Mouse (Mus musculus) T-helper 1 cell (primary cell): Measurements from ENCODE around the gene Ppp1r18.

ENCODE experiments used
- in situ Hi-C: fragments of 300-600 bp; cut with MboI, MseI; formaldehyde crosslinking; loops from one replicate; pipeline ENCODE4 v1.15.1; 2025; ENCODE audit warnings: high pct_unique_total_duplicates

Gene Ppp1r18

GRCm38 (mm10) chr17:35868961-35869345 lies 3.6 kb downstream of the Ppp1r18 start:
- in situ Hi-C loops: loop anchor here (5.0 to 25.0 kb wide), 2 partner anchors 42 to 1682 kb away; partner anchors contain the start of genes Psmb8, Psmb9 and Tap1

- in situ Hi-C loops: loop anchor here (5.0 to 25.0 kb wide), 2 partner anchors 42 to 1682 kb away; partner anchors contain the start of genes Psmb8, Psmb9 and Tap1
These were observed 4.1 kb downstream of the Ppp1r18 start for GRCm38 (mm10) chr17:35869346-35870067.

- in situ Hi-C loops: loop anchor here (25.0 kb wide), 1 partner anchor 1683 kb away; the partner anchor contains the start of genes Psmb8, Psmb9 and Tap1
These were observed 4.9 kb downstream of the Ppp1r18 start for GRCm38 (mm10) chr17:35870151-35870883.

DNA sequence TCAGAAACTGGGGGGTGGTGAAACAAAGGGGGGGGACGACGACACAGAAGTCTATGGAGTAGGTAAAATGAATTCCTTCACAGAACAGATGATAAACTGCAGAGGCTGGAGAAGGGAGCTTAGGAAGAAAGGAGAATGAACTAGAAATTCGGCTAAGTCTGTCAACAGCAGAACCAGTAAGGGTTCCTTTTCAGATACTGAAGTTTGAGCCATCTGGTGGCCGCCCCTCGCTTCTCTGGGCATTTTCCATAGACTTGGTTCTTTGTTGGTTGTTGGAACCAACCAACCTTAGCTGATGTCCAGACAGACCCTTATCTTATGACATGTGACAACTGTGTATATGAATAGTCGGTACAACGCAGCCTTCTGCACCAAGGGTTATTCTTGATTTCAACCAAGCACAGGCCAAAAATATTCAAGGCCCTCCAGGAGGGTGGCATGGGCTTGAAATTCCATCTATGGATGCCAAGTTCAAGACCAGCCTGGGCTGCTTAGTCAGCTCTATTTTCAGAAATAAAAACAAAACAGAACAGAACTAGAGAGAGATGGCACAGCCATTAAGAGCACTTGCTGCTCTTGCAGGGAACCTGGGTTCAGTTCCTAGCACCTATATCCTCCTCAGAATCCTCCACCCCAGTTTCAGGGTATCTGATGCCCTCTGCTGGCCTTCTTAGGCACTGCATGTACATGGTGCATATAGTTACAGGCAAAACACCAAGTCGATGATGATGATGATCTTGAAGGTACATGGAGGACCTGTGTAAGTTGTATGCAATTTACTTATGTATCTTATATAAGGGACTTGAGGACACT lies 5.7 kb downstream of the Ppp1r18 start:
- in situ Hi-C loops: loop anchor here (25.0 kb wide), 1 partner anchor 1684 kb away; the partner anchor contains the start of genes Psmb8, Psmb9 and Tap1

DNA sequence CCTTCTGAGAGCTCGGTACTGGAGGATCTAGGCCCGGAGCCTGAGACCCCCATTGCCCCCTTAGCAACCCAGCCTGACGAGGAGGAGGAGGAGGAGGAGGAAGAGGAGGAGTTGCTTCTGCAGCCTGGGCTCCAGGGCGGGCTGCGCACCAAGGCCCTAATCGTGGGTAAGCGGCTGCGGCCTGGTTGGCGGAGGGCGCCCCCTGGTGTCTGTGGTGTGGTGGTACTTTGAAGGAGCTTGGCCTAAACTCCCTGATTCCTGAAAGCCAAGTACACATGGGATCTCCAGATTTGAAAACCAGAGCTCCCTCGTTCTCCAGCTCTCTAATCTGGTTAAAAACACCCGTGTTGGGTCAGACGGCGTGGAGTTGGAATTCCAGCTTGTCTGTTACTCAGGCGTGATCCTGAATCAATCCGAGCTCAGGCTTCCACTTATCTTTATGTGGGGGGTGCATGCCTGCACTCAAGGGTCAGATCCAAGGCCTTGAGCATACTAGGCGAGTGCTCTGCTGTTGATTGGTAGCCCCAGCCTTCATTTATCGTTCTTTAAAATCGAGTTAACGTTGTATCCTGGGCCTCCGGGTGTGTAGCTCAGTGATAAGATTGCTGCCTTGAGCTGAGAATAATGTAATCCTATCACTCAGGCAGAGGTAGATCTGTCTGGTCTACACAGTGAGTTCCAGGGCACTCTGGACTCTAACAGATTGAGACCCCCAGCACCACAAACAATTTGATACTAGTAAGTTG lies 8.6 kb downstream of the Ppp1r18 start:
- in situ Hi-C loops: loop anchor here (25.0 kb wide), 1 partner anchor 1687 kb away; the partner anchor contains the start of genes Psmb8, Psmb9 and Tap1

- in situ Hi-C loops: loop anchor here (25.0 kb wide), 1 partner anchor 1687 kb away; the partner anchor contains the start of genes Psmb8, Psmb9 and Tap1
These were observed 9.3 kb downstream of the Ppp1r18 start for GRCm38 (mm10) chr17:35874721-35875120.

DNA sequence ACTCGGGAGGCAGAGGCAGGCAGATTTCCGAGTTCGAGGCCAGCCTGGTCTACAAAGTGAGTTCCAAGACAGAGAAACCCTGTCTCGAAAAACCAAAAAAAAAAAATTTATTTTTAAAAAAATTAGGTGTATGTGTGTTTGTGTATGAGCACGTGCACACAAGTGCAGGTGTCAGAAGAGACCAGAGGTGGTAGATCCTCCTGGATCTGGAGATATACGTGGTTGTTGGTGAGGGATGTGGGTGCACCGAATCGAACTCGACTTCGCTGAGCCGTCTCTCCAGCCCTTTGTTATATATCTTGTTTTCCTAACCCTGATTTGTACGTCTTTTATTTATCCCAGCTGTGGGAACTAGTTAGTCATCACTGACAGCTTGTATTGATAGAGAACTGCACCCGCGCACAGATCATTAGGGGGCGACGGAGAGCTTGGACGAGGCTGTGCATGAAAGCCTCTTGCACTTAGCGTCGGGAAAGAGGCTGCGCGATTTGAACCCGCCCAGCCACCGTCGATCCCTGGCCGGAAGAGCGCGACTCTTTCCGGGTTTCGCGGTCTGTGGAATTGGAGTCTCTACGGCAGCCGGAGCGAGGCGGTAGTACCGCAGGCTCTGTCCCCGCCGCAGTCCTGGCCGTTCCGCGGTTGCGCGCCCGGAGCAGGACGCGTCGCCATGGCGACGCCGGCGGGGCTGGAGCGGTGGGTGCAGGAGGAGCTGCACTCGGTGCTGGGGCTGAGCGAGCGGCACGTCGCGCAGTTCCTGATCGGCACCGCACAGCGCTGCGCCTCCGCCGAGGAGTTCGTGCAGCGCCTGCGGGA lies 14.1 kb downstream of the Ppp1r18 start, which contains the start of gene Dhx16:
TSS of gene Dhx16 (plus strand) at position 575 of the 813 bp plus-strand sequence.
- in situ Hi-C loops: no loop called here

DNA sequence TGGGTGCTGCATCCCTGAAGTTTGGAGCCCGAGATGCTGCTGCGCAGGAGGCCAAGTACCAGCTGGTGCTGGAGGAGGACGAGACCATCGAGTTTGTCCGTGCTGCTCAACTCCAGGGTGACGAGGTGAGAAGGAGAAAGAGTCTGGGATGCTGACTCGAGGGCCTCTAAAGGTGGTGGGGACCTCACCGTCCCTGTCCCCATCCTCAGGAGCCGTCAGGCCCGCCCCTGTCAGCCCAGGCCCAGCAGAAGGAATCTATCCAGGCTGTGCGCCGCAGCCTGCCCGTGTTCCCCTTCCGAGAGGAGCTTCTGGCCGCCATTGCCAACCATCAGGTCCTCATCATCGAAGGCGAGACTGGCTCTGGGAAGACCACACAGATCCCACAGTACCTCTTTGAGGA lies 17.5 kb downstream of the Ppp1r18 start:
- in situ Hi-C loops: no loop called here

- in situ Hi-C loops: no loop called here
These were observed 18.4 kb downstream of the Ppp1r18 start for GRCm38 (mm10) chr17:35883777-35884176.

- in situ Hi-C loops: no loop called here
These were observed 22.3 kb downstream of the Ppp1r18 start for GRCm38 (mm10) chr17:35887725-35888124.

DNA sequence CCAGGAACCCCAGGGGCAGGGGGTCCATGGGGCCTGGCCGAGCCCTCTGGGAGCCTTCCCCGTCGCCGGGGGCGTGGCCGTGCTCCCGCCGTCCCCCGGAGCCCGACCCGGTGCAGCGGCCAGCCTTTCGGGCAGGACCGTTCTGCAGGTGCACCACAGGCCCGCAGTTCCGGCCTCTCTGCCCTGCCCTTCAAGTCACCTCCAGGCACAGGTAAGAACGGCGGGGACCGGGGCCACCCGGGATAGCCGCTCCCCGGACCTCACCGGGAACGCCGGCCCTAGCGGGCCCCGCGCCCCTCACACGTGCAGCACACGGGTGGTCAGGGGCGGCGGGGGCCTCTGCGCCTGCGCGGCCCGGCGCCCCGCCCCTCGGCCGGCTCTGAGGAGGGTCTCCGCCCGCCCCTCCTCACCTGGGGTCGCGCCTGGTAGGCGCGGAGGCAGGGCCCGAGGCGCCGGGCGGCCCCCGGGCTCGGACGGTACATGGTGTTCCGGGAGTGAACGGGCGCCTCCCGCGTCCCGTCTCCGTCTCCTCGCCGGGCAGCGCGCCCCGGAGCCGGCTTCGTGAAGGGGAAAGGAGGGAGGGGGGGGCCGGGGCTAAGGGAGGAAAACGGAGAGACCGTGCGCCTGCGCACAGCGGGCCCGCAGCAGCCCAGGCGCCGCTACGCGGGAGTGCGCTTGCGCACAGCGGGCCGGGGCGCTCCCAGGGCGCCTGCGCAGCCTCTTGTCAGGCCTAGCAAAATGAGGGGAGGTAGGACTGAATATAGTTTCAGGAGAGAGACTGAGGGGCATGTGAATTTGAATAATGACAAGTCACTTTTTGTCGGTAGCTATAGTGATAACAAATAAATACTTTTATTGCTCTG lies 31.6 kb downstream of the Ppp1r18 start, which contains the start of gene 2310061I04Rik:
TSS of gene 2310061I04Rik (minus strand) at position 651 of the 863 bp plus-strand sequence.
- in situ Hi-C loops: no loop called here

GRCm38 (mm10) chr17:35897644-35898573 lies 32.5 kb downstream of the Ppp1r18 start:
- in situ Hi-C loops: no loop called here

GRCm38 (mm10) chr17:35900636-35901035 lies 35.2 kb downstream of the Ppp1r18 start:
- in situ Hi-C loops: no loop called here

DNA sequence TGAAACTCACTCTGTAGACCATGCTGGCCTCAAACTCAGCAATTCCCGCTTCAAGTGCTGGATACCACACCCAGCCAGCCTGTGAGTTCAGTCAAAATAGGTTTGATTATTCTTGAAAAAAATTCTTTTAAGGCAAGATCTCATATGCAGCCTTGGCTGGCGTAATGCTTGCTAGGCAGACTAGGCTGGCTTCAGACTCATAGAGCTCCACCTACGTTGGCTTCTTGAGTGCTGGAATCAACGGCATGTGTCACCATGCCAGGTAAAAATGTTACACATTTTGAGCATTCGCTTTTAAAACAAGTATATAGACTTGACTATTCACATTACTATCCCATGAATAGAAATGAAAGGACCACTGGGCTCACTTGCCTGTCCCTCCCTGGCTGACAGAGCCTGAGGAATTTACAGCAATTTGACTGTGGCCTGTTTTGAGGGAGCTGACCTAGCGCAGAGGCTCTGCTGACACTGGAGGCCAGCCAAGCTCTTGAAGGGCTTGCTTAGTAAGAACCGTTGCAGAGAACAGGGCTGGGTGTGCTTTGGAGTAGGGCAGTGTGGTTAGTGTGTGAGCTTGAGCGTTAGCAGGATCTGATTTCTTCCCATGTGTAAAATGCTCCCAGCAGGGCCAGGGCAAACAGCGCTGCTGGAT lies 38.1 kb downstream of the Ppp1r18 start:
- in situ Hi-C loops: no loop called here

- in situ Hi-C loops: no loop called here
These were observed 38.6 kb downstream of the Ppp1r18 start for GRCm38 (mm10) chr17:35903992-35904355.

DNA sequence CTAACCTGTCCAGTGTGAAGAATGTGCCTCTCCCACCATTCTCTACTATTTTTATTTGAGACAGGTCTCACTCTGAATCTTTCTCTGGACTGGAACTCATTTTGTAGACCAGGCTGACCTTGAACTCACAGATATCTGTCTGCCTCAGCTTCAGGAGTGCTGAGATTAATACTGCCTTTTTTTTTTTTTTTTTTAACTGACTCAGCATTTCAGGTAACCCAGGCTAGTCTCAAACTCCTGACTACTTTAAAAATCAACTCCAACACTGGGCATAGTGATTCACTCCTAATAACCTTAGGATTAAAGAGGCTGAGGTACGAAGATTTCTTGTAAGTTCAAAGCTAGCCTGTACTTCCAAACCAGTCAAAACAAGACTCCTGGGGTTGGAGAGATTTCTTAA lies 40.2 kb downstream of the Ppp1r18 start:
- in situ Hi-C loops: loop anchor here (5.0 kb wide), 1 partner anchor 78 kb away; no protein-coding TSS in a partner anchor

DNA sequence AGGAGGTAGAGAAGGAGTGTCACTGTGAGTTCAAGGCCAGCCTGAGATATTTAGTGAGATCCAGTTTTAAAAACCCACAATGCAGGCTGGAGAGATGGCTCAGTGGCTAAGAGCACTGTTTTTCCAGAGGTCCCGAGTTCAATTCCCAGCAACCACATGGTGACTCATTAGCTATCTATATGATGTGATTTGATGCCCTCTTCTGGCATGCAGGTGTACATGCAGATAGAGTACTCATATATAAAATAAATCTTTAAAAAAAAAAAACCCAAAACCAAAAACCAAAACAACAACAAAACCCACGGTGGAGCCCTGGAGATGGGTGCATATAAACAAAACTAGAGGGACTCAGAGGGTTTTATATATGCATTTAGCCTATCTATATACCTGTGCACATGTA lies 42.2 kb downstream of the Ppp1r18 start:
- in situ Hi-C loops: loop anchor here (5.0 kb wide), 1 partner anchor 80 kb away; no protein-coding TSS in a partner anchor
